Mouse (Mus musculus) thymus, postnatal 14 days (tissue): ENCODE results near the gene 4921530L21Rik.

Experiments used
- DNase-seq: peaks from one replicate; pipeline ENCODE4 v3.0.0; 2021

The 4921530L21Rik gene

GRCm38 (mm10) chr14:95880954-95881353 is at the start of gene 4921530L21Rik:
Gene 4921530L21Rik (plus strand): TSS chr14:95881254.
- no peak for DNase-seq

GRCm38 (mm10) chr14:95833866-95834265 is 47.2 kb upstream of the 4921530L21Rik start:
- no peak for DNase-seq

- DNase-seq = no peak
Observed at GRCm38 (mm10) chr14:95862981-95863380, 18.1 kb upstream of the 4921530L21Rik start.

- no peak for DNase-seq
Observed at GRCm38 (mm10) chr14:95865676-95866416, 15.2 kb upstream of the 4921530L21Rik start.

GRCm38 (mm10) chr14:95872020-95872419 is 9.0 kb upstream of the 4921530L21Rik start:
- no peak for DNase-seq

- no peak for DNase-seq
Observed at GRCm38 (mm10) chr14:95876785-95877510, 4.1 kb upstream of the 4921530L21Rik start.

GRCm38 (mm10) chr14:95877548-95877947 is 3.5 kb upstream of the 4921530L21Rik start:
- no peak for DNase-seq

GRCm38 (mm10) chr14:95899458-95899857 is 18.4 kb downstream of the 4921530L21Rik start:
- DNase-seq = no peak

- no peak for DNase-seq
Observed at GRCm38 (mm10) chr14:95904591-95905095, 23.6 kb downstream of the 4921530L21Rik start.

GRCm38 (mm10) chr14:95913293-95913692 is 32.2 kb downstream of the 4921530L21Rik start:
- no peak for DNase-seq

GRCm38 (mm10) chr14:95926742-95927141 is 45.7 kb downstream of the 4921530L21Rik start:
- no peak for DNase-seq

- no peak for DNase-seq
Observed at GRCm38 (mm10) chr14:95927810-95928785, 47.0 kb downstream of the 4921530L21Rik start.
